Mouse (Mus musculus): ENCODE data around the gene Gm28035. TPM values are rescaled to one million over a fixed set of nuclear protein-coding genes. Genes with fewer than 3 reads are reported as not detected.

Gm28035 gene
- polyA plus RNA-seq, 1 experiment from 2014 or later: 0.34 TPM

DNA sequence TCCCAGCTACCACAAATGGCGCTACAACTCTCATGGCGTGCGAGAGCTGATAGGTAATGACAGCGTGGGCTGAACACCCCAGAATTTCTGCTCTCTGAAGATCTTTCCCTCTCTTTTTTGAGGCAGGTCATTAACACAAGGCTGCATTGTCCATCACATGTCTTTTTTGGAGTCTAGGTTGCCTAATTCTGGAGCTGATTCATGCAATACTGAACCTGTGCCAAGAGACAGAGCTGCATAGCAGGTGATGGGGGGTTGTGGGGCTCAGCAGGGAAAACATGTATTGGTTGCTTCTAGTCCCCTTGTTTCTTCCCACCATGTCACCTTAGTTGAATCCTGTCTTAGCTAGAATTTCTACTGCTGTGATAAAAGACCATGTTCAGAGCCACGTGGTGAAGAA lies 84.9 kb downstream of the Gm28035 start:
- H3K9me3 ChIP-seq (replicated peaks; ENCODE audit: control insufficient read depth, low read length): no peaks in the 10 kb centered on the region
- H3K36me3 ChIP-seq (ENCODE audit: control insufficient read depth, insufficient read depth, low read length): peaks cover 95% of the 10 kb centered on the region
- WGBS: 97% methylated on average over 5 of the region's 5 CpGs
- no peak overlapping the region for H3K9ac ChIP-seq (ENCODE audit: low read length)
- DNase-seq (ENCODE audit: low spot score) (no peak), ATAC-seq (no peak)
- no peaks in the 10 kb centered on the region for H3K4me1 ChIP-seq (ENCODE audit: control insufficient read depth, insufficient read depth, low read length)
- H3K4me2 ChIP-seq (ENCODE audit: low read length): no peak overlapping the region
- no peak overlapping the region for H3K27ac ChIP-seq (ENCODE audit: low read depth, low read length)
- H3K4me3 ChIP-seq (ENCODE audit: low read depth, low read length): no peak overlapping the region
- no peaks in the 10 kb centered on the region for H3K27me3 ChIP-seq (replicated peaks; ENCODE audit: control insufficient read depth, insufficient read depth, low read length)

DNA sequence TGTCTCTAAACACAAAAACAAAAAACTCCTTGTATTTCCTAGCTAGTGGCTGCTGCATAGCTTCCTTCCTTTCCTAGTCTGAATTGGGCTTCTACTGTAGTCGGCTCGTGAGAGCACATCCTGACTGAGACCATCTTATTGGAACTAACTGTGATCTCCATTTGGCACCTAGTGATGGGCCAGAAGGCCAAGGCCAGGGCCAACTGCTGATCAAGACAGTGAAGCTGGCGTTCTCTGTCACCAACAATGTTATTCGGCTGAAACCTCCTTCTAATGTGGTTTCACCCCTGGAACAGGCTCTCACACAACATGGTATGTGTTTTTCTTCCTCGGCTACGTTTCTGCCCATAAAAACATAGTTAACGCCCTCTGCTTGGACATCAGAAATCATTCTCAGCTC lies 86.9 kb downstream of the Gm28035 start:
- no peak for DNase-seq (ENCODE audit: low spot score)
- H3K4me2 ChIP-seq (ENCODE audit: low read length): no peak overlapping the region
- H3K9ac ChIP-seq (ENCODE audit: low read length): no peak overlapping the region
- peaks cover 97% of the 10 kb centered on the region for H3K36me3 ChIP-seq (ENCODE audit: control insufficient read depth, insufficient read depth, low read length)
- no peaks in the 10 kb centered on the region for H3K27me3 ChIP-seq (replicated peaks; ENCODE audit: control insufficient read depth, insufficient read depth, low read length)
- WGBS: 95% methylated on average over 7 of the region's 7 CpGs
- no peak overlapping the region for H3K27ac ChIP-seq (ENCODE audit: low read depth, low read length)
- no peak for ATAC-seq
- H3K4me1 ChIP-seq (ENCODE audit: control insufficient read depth, insufficient read depth, low read length): no peaks in the 10 kb centered on the region
- no peak overlapping the region for H3K4me3 ChIP-seq (ENCODE audit: low read depth, low read length)
- no peaks in the 10 kb centered on the region for H3K9me3 ChIP-seq (replicated peaks; ENCODE audit: control insufficient read depth, low read length)

DNA sequence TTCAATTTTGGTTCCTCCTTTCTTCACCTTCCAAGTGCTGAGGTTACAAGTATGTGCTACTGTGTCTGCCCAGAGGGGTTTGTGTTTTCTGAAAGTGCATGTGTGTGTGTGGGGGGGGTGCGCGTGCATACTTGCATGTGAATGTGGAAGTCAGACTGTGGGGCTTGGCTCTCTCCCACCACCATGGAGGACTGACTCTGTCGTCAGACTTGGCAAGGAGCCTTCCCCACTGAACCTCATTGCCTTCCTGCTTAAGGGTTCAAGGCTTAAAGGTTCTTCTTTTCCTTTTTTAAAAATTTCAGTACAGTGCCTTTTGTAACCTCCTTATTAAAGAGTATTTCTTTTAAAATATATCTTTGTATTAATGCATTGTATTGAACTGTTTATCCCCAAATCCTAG lies 88.4 kb downstream of the Gm28035 start:
- Histone ChIP-seq H3K9me3 (replicated peaks; ENCODE audit: control insufficient read depth, low read length) (no peaks in the 10 kb centered on the region), H3K27ac (ENCODE audit: low read depth, low read length) (no peak overlapping the region), H3K4me2 (ENCODE audit: low read length) (no peak overlapping the region), H3K4me1 (ENCODE audit: control insufficient read depth, insufficient read depth, low read length) (no peaks in the 10 kb centered on the region), H3K36me3 (ENCODE audit: control insufficient read depth, insufficient read depth, low read length) (peaks cover 97% of the 10 kb centered on the region), H3K27me3 (replicated peaks; ENCODE audit: control insufficient read depth, insufficient read depth, low read length) (no peaks in the 10 kb centered on the region), H3K4me3 (ENCODE audit: low read depth, low read length) (no peak overlapping the region), H3K9ac (ENCODE audit: low read length) (no peak overlapping the region)
- WGBS: 95% methylated on average over 3 of the region's 3 CpGs
- no peak for ATAC-seq
- no peak for DNase-seq (ENCODE audit: low spot score)

Other genes with a start within 250 kb of the Gm28035 start
- gene Wdr34, start 191.7 kb upstream of the Gm28035 start, polyA plus RNA-seq (2014; fragmentation: Nextera tagmentation; extraction: Ambion mirVana): 51.4 and 63.1 TPM in 2 replicates
- gene Set, start 183.2 kb upstream of the Gm28035 start, polyA plus RNA-seq (2014; fragmentation: Nextera tagmentation; extraction: Ambion mirVana): 379 and 393 TPM in 2 replicates
- gene Pkn3, start 162.9 kb upstream of the Gm28035 start, polyA plus RNA-seq (2014; fragmentation: Nextera tagmentation; extraction: Ambion mirVana): 2.2 and 2.5 TPM in 2 replicates
- 21.6 and 24.1 TPM in 2 replicates for gene Zdhhc12, start 146.9 kb upstream of the Gm28035 start, polyA plus RNA-seq (2014; fragmentation: Nextera tagmentation; extraction: Ambion mirVana)
- 8.4 and 8.9 TPM in 2 replicates for gene Zer1, start 116.0 kb upstream of the Gm28035 start, polyA plus RNA-seq (2014; fragmentation: Nextera tagmentation; extraction: Ambion mirVana)
- gene Tbc1d13, start 106.8 kb upstream of the Gm28035 start, polyA plus RNA-seq (2014; fragmentation: Nextera tagmentation; extraction: Ambion mirVana): 16.4 and 17.0 TPM in 2 replicates
- 12.8 and 17.4 TPM in 2 replicates for gene Endog, start 69.1 kb upstream of the Gm28035 start, polyA plus RNA-seq (2014; fragmentation: Nextera tagmentation; extraction: Ambion mirVana)
- gene Spout1, start 62.1 kb upstream of the Gm28035 start, polyA plus RNA-seq (2014; fragmentation: Nextera tagmentation; extraction: Ambion mirVana): 59.6 and 60.7 TPM in 2 replicates
- gene Kyat1, start 34.7 kb upstream of the Gm28035 start, polyA plus RNA-seq (2014; fragmentation: Nextera tagmentation; extraction: Ambion mirVana): 16.5 and 17.7 TPM in 2 replicates
- 61.8 and 66.8 TPM in 2 replicates for gene Lrrc8a, start 2.9 kb upstream of the Gm28035 start, polyA plus RNA-seq (2014; fragmentation: Nextera tagmentation; extraction: Ambion mirVana)
- gene Phyhd1, start 25.6 kb downstream of the Gm28035 start, polyA plus RNA-seq (2014; fragmentation: Nextera tagmentation; extraction: Ambion mirVana): 6.3 and 6.6 TPM in 2 replicates
- not detected in 2 replicates for gene Gm28038, start 40.5 kb downstream of the Gm28035 start, polyA plus RNA-seq (2014; fragmentation: Nextera tagmentation; extraction: Ambion mirVana)
- 30.2 and 35.4 TPM in 2 replicates for gene Dolk, start 45.8 kb downstream of the Gm28035 start, polyA plus RNA-seq (2014; fragmentation: Nextera tagmentation; extraction: Ambion mirVana)
- 25.6 and 30.3 TPM in 2 replicates for gene Nup188, start 45.8 kb downstream of the Gm28035 start, polyA plus RNA-seq (2014; fragmentation: Nextera tagmentation; extraction: Ambion mirVana)
- 106 and 123 TPM in 2 replicates for gene Sh3glb2, start 118.8 kb downstream of the Gm28035 start, polyA plus RNA-seq (2014; fragmentation: Nextera tagmentation; extraction: Ambion mirVana)
- 18.7 and 23.7 TPM in 2 replicates for gene Miga2, start 123.7 kb downstream of the Gm28035 start, polyA plus RNA-seq (2014; fragmentation: Nextera tagmentation; extraction: Ambion mirVana)
- gene Dolpp1, start 151.7 kb downstream of the Gm28035 start, polyA plus RNA-seq (2014; fragmentation: Nextera tagmentation; extraction: Ambion mirVana): 48.1 and 57.8 TPM in 2 replicates
- 26.8 and 31.9 TPM in 2 replicates for gene Crat, start 175.2 kb downstream of the Gm28035 start, polyA plus RNA-seq (2014; fragmentation: Nextera tagmentation; extraction: Ambion mirVana)
- gene Ptpa, start 175.5 kb downstream of the Gm28035 start, polyA plus RNA-seq (2014; fragmentation: Nextera tagmentation; extraction: Ambion mirVana): 66.6 and 88.4 TPM in 2 replicates
- 3.0 and 3.6 TPM in 2 replicates for gene Ier5l, start 233.7 kb downstream of the Gm28035 start, polyA plus RNA-seq (2014; fragmentation: Nextera tagmentation; extraction: Ambion mirVana)